Mouse (Mus musculus) ES-Bruce4 (cell line): Measurements from ENCODE around the gene Treh.
"Not testable (repeated sequence)": the region's sequence is repeated elsewhere in the genome, so short reads cannot be mapped to it uniquely, and the experiment has no call there.

ENCODE experiments used
- CTCF ChIP-seq: IDR thresholded peaks from one replicate; pipeline ENCODE4 v1.8.1; 2011; ENCODE audit warnings: low read depth, low read length
- EP300 ChIP-seq: IDR thresholded peaks from 2 replicates; pipeline ENCODE4 v1.6.1; 2011; ENCODE audit warnings: low read depth, low read length; ENCODE audit not compliant: insufficient read depth
- POLR2A ChIP-seq: IDR thresholded peaks from one replicate; pipeline ENCODE4 v1.8.1; 2011; ENCODE audit warnings: low read length; ENCODE audit not compliant: insufficient read depth

GRCm38 (mm10) chr9:44638726-44639125 is 34.3 kb upstream of the Treh start:
- TF ChIP-seq POLR2A, CTCF, EP300: not testable (repeated sequence)
